Mouse (Mus musculus) spleen, embryonic (tissue): ENCODE results near the gene Zdhhc7.

Experiments used
- CTCF ChIA-PET: fragments of 350-600 bp; sonication (Branson Sonifier 250); formaldehyde crosslinking; loops from one replicate; lab custom pipeline; 2022; lab: Charles Lee

The Zdhhc7 gene

DNA sequence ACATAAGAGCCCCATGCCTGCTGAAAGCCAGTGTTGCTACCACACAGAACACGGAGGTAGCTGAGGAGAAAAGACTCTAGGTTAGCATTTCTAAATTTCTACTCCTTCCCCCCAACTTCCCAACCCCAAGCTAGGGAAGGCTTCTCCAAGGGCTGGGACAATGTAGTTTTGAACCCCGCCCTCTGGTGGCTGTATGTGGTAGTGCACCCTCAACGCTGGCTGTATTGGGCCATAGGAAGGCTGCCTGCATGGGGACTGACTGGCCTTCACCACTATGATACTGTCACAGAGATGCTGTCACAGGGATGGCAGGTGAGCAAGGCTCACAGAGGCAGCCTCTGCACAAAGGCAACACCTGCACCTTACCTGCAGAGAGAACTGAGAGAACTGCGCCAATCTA, 29.6 kb downstream of the Zdhhc7 start:
- CTCF ChIA-PET = interaction anchor here (0.6 kb wide), 1 partner anchor 162 kb away, joined by 6 read pairs; no protein-coding TSS in a partner anchor

DNA sequence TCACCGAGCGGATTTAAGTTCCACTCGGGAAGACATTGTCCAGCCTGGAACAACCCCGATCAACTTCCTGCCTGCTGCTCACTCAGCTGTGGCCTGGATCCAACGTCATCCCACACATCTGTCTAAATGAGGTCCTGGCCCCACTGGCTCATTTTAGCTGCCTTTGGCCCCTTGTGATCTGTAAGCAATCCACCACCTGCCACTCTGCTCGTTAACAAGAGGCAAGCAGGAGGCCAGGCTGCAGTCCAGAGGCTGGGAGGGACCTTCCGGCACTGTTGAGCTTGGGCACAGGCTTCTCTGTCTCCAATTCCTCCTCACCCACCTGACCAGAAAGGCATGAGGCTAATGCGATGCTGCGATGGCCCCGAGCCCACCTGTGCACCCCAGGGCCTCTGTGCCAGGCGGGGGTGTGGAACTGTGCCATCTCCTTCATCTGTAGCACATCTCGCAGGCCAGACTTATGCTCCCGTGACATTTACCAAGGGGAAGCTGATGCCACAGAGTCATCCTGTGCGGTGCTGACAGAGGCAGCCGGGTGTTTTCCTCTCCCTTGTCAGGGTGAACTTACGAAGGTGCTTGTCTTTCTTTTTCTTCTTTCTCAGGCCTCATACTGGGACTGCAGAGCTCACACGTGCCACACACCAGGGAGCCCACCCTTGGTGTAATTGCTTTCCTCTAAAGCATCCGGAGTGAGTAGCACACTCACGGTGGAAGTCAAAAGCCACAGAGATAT, 33.2 kb downstream of the Zdhhc7 start:
- CTCF ChIA-PET = no interaction called here

- CTCF ChIA-PET = no interaction called here
Observed at GRCm38 (mm10) chr8:120066226-120066625, 35.1 kb downstream of the Zdhhc7 start.

- CTCF ChIA-PET = no interaction called here
Observed at GRCm38 (mm10) chr8:120065611-120066010, 35.7 kb downstream of the Zdhhc7 start.

- CTCF ChIA-PET = no interaction called here
Observed at GRCm38 (mm10) chr8:120063326-120063725, 38.0 kb downstream of the Zdhhc7 start.

DNA sequence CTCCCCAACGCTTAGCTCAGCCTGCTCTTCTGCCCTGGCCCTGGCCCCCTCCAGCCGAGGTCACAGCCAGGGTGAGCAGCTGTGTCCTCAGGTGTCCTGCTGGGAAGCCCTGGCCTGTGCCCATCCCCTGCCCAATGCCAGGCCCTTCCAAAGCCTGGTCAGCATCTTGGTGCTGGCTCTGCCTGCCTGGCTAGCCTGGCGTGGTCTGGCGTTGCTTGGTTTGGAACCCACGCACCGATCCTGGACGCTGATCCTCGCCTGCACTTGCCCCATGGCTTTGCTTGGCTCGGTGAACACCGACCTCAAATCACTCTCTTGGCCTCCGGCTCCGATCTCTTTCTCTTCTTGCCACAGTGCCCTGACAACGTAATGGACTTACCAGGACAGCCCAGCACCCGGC, 38.5 kb downstream of the Zdhhc7 start:
- CTCF ChIA-PET = no interaction called here

GRCm38 (mm10) chr8:120057078-120057477, 44.2 kb downstream of the Zdhhc7 start:
- CTCF ChIA-PET = no interaction called here

DNA sequence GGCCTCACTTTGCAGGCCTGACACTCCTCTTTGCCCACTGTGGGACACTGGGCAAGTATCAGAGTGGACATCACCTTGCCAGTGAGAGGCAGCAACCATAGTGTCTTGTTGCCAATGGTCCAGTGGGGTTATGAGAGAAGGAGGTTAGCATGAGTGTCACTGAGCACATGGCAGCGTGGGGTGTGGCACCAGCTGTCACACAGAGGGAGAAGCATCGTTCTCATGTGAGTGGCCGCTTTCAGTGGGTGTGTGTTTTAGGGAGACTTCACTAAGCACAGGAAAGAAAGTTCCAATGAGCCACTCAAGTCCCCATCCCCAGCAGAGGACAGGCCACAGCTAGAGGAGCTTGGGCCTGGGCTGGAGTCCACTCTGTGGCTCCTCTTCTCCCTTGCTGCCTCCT, 46.4 kb downstream of the Zdhhc7 start:
- CTCF ChIA-PET = interaction anchor here (0.5 kb wide), 1 partner anchor 132 kb away, joined by 12 read pairs; no protein-coding TSS in a partner anchor

DNA sequence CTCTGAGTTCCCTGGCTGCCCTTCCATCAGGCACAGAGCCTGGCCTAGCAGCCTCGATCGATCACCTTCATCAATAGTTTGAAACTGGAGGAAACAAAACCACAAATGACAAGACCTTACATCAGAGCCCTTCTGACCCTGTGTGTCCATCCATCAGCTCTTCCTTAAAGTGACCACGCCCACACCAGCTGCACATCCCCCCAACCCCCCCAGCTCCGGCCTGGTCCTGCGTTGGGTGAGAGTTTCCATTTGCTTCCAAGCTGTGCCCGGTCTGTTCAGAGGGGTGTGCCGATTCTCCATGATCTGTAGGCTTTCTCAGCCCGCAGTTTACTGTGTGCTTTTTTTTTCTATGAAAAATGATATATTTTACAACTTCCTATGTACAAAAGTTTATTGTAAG, 49.0 kb downstream of the Zdhhc7 start:
- CTCF ChIA-PET = no interaction called here

DNA sequence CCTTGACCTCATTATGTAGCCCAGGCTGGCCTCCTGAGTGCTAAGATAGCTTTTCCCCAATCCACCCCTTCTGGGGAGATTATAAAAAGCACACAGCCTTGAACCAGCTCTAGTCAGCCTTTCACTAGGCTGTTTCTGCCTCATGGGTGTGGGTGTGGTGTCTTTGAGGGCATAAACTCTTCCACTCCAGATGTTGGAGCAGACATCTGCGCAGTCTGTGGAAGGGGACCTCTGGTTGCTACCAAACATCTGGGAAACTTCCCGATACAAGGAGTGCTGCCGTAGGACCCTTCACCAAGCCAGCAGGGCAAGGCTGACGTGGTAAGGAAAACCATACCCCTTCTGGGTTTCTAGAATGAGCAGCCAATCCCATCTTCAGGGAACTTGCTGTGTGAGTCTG, 49.4 kb downstream of the Zdhhc7 start:
- CTCF ChIA-PET = no interaction called here

DNA sequence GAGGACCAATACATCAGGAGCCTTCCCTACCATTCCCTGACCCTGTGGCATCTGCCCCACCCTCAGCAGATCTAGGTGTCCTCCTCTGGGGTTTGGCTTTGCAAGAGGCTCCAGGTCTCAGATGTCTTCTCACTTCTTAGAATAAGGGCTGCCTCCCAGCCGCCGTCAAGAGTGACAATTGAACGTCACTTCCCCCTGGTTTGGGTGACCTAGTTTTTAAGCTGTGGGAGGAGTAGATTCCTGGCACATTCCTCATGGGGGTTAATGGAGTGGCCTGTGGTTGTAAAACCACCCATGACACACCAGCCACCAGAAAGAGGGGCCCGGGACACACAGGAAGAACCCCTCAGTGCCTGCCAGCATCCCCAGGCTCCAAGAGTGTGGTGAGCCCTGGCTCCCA, 50.3 kb downstream of the Zdhhc7 start:
- CTCF ChIA-PET = no interaction called here

- CTCF ChIA-PET = no interaction called here
Observed at GRCm38 (mm10) chr8:120050376-120050775, 50.9 kb downstream of the Zdhhc7 start.

DNA sequence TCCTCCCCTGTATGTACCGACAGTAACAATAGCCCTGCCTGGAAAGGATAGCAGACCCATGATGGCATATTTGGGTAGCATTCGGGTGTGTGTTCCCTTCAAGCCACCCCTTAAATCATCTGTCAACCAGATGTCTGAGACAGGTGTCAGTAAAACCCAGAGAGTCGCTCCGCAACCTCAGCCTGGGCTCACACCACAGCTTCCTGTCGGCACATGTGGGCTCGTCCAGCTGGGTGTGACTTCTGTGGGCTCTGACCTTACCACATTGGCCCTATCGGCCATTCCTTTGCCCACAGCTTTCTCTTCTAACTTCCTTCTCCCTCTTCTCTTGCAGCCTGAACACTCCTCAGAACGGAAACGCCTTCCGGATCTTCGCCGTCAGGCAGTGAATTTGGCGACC, 51.3 kb downstream of the Zdhhc7 start:
- CTCF ChIA-PET = no interaction called here

- CTCF ChIA-PET = no interaction called here
Observed at GRCm38 (mm10) chr8:120046258-120047020, 54.8 kb downstream of the Zdhhc7 start.

DNA sequence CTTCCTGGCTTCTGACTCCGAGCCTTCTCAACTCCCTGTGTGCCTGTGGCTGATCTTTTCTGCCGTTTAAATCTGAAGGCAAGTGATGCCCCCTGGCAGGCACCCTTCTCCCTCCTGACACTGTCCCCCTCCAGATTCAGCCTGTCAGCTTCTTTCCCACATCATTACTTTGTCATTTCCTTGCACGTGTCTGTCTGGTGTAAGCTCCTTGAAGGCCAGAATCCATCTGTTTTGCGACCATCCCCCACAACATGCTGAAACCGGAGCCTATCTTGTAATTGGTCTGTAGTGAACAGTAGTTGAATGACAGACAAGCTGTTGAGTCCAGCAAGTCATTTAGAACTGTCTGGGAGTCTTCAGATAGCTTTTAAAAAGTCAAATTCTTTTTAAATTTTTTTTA, 55.8 kb downstream of the Zdhhc7 start:
- CTCF ChIA-PET = no interaction called here

DNA sequence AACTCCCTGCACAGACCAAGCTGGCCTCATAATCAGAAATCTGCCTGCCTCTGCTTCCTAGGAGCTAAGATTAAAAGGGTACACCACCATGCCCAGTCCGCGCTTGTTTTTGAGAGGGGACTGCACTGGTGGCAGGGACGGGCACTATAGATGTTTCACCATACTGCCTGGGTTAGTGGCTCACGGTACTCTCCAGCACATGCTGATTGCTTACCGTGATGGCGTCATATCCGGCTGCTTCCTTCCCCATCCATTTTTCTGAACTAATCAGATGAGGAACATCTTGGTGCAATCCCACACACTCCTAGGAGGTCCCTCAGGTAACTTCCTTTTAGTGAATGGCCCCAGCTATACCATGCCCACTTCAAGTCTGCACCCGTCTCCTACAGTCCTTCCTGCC, 56.4 kb downstream of the Zdhhc7 start:
- CTCF ChIA-PET = no interaction called here

DNA sequence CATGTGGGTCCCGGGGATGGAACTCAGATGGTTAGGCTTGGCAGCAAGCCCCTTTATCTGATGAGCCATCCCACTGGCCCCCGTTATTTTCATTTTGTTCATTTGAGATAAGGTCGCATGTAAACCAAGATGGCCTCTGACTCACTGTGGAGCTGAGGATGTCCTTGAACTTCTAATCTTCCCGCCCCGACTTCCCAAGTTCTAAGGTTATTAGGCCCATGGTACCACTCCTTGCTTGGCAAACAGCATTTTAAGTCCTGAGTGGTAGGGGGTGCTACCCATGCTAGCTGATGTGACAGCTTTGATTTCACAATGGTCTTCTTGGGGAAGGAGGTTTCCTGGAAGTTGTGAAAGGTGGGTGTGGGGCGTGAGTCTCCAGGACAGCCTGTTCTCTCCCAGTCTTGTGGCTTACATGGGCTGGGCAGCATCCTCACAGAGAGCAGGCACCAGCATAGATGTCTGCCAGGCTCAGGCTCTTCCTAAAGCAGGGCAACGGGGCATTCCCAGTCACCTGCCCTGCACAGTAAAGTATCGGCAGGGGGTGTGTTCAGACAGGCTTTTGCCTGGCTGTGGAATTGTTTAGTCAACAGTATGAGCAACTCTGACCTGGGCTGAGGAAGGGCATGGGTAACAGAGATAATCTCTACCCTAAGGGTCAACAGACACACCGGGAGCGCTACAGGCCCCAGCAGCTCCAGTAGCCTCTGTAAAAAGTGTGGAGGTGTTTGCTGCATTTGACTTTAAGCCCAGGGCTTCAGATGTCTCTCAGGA, 58.6 kb downstream of the Zdhhc7 start:
- CTCF ChIA-PET = no interaction called here

DNA sequence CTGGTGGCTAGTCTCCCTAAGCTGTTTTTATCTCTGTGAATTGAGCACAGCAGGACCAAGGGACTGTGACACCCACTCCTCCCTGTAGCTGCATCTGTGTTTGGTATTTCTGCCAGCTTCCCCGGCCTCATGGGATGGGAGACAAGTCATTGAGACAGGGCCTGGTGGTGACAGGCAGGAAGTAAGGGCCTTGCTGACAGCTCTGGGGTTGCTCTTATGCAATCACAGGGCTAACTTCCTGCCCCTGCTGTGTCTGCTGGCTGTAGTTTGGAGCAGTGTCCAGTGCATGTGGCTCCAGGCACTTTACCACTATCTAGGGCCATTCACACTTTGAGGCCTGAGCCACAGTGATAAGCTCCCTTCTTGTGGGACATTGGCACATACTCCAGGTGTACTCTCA, 60.4 kb downstream of the Zdhhc7 start:
- CTCF ChIA-PET = no interaction called here

- CTCF ChIA-PET = interaction anchor here (0.6 kb wide), 1 partner anchor 22 kb away, joined by 3 read pairs; no protein-coding TSS in a partner anchor
Observed at GRCm38 (mm10) chr8:120039313-120039919, 61.9 kb downstream of the Zdhhc7 start.

DNA sequence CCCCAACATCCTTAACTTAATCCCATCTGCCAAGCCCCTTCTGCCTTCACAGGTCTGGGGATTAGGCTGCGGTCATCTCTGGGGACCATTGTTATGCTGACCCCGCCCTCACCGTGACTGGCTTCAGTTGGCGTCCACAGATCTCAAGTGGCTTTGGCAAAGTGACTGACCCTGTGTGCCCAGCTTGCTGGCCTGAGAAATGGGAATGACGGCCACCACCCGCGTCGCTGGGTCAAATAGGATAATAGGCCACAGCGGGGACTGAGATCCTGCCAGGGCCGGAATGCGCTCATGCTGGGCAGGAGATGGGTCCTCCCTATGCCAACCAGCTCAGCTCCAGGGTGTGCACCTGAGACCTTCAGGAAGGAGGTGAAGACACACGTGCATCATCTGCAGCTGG, 62.5 kb downstream of the Zdhhc7 start:
- CTCF ChIA-PET = no interaction called here

DNA sequence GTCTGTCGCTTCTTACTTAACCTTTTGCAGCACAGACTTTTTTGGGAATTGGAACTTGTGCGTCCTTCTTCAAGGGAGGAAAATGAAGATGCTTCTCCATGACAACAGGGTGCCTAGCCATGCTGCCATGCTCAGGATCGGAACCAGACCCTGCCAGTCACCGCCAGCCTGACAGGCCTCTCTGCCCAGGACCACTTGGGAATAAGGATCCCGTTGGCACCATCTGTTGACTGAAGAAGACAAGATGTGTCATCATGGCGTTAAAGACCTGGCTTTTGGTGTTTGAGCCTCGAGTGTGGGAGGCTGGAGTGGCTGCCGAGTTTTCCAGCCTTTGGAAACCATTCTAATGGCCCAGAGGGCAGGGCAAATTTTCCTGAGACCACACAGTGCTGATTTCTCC, 63.7 kb downstream of the Zdhhc7 start:
- CTCF ChIA-PET = no interaction called here

GRCm38 (mm10) chr8:120037199-120037598, 64.1 kb downstream of the Zdhhc7 start:
- CTCF ChIA-PET = no interaction called here
